ENCODE assay signal across 27 mouse cellular contexts in genomic region chr4:105604607-105605006, GRCm38 (mm10).
"Had no signal": no experiment of that assay in that cellular context is flagged by ENCODE, and none has a peak within 500 bp of the region (broad histone marks: within the 10 kb centered on the region; RNA-seq: fewer than 3 reads in every experiment).

No protein-coding gene starts in this region.

- H3K4me2 ChIP-seq: heart, embryonic 11.5 days; heart, embryonic 13.5 days; heart, embryonic 15.5 days; hindbrain, embryonic 13.5 days; hindbrain, embryonic 15.5 days; kidney, embryonic 15.5 days; limb, embryonic 13.5 days; limb, embryonic 15.5 days had no signal

- H3K36me3 ChIP-seq: heart, embryonic 13.5 days; heart, embryonic 15.5 days; hindbrain, embryonic 10.5 days; hindbrain, embryonic 13.5 days; hindbrain, embryonic 15.5 days; kidney, embryonic 15.5 days; limb, embryonic 13.5 days; limb, embryonic 15.5 days had no signal

- H3K9ac ChIP-seq: forebrain, postnatal 0 days; heart, embryonic 13.5 days; heart, embryonic 15.5 days; hindbrain, embryonic 13.5 days; hindbrain, embryonic 15.5 days; kidney, embryonic 15.5 days; limb, embryonic 13.5 days; limb, embryonic 15.5 days had no signal

- H3K4me3 ChIP-seq: gastrocnemius, adult 2 months; heart, adult 2 months; heart, embryonic 13.5 days; heart, embryonic 15.5 days; hindbrain, embryonic 10.5 days; hindbrain, embryonic 13.5 days; hindbrain, embryonic 15.5 days; kidney, embryonic 15.5 days; limb, embryonic 13.5 days; limb, embryonic 15.5 days had no signal

- H3K27me3 ChIP-seq: heart, embryonic 13.5 days; heart, embryonic 15.5 days; hindbrain, embryonic 13.5 days; hindbrain, embryonic 15.5 days; kidney, embryonic 15.5 days; limb, embryonic 13.5 days; limb, embryonic 15.5 days had no signal

- H3K4me1 ChIP-seq: heart, embryonic 13.5 days; heart, embryonic 15.5 days; kidney, embryonic 15.5 days; limb, embryonic 15.5 days had no signal

- H3K9me3 ChIP-seq: heart, embryonic 13.5 days; heart, embryonic 15.5 days; hindbrain, embryonic 10.5 days; hindbrain, embryonic 13.5 days; hindbrain, embryonic 15.5 days; kidney, embryonic 15.5 days; limb, embryonic 13.5 days; limb, embryonic 15.5 days had no signal

- H3K27ac ChIP-seq: gastrocnemius, adult 2 months; heart, adult 2 months; heart, embryonic 13.5 days; heart, embryonic 15.5 days; hindbrain, embryonic 10.5 days; hindbrain, embryonic 13.5 days; hindbrain, embryonic 15.5 days; hindbrain, postnatal 0 days; kidney, embryonic 15.5 days; kidney, postnatal 0 days; limb, embryonic 13.5 days; limb, embryonic 15.5 days had no signal

- DNase-seq: forebrain, postnatal 0 days; gastrocnemius, adult 2 months; gastrocnemius, postnatal 10 days; gastrocnemius, postnatal 25 days; heart, adult 2 months; heart, postnatal 14 days; heart, postnatal 36 days; kidney, adult 11 months; kidney, adult 2 months; kidney, adult 9 months; kidney, postnatal 14 days; kidney, postnatal 36 days; layer of hippocampus, adult 9-11 months; layer of hippocampus, postnatal 36 days; left cerebral cortex, postnatal 4 days had no signal

- ATAC-seq: forebrain, postnatal 0 days; hindbrain, postnatal 0 days; intestine, embryonic 16.5 days had no signal
